Comparison of ENCODE assay signal across 8 mouse cellular contexts in the genomic region with DNA sequence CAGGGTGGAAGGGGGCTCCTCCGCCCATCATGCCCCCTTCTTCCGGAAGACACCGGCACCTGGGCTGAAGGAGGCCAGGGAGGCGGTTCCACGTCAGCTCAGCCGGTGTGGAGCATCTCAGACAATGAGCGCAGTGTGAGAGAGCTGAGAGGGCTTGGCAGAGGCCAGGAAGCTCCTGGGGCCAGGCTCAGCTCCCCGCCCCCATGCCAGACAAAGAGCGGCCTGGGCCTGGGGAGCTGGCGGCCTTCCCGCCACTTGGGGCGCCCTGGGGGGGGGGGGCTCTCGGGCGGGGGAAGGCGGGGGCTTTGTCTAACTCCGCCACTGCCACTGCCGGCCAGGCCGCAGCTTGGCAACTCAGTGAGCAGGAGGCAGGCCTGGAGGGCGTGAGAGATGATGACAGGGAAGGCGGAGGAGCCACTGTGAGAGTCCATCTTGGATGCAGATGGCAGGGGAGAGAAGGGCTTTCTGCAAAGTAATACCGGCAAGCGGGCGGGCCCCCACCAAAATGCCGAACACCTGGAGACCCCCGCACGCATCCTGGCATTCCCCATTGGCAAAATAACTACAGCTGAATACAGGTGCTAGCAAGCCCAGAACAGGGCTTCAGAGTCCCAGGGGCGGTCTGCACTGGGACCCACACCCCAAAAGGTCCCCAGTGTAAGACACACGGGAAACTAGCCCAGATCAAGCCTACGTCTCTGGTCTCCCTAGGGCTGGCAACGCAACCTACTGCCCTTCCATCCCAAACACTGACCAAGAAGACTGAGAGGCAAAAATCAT. TPM values are rescaled to one million over a fixed set of nuclear protein-coding genes. Genes with fewer than 3 reads are reported as not detected.
DNase-seq lines count a peak whose midpoint lies in the region; ATAC-seq and TF ChIP-seq lines count a peak whose summit lies in the region.

No protein-coding gene starts in this region.

- H3K9ac ChIP-seq in heart, embryonic 11.5 days (ENCODE audit: low read depth, low read length): peak overlapping the region; percentile 100
- peak overlapping the region; percentile 100 for H3K9ac ChIP-seq in kidney, embryonic 14.5 days (ENCODE audit: low read depth, low read length)
- peak overlapping the region; percentile 98 for H3K9ac ChIP-seq in liver, embryonic 12.5 days
- H3K9ac ChIP-seq in stomach, embryonic 14.5 days (replicated peaks; ENCODE audit: low read depth, low read length): peak overlapping the region; percentile 99

- H3K4me3 ChIP-seq in bone marrow, adult 2 months (replicated peaks; ENCODE audit: control insufficient read depth, low read depth, low read length): peak overlapping the region; percentile 57
- H3K4me3 ChIP-seq in embryonic fibroblast, embryonic 13.5 days (ENCODE audit: insufficient read depth, low read length): peak overlapping the region; percentile 85
- peak overlapping the region; percentile 97 for H3K4me3 ChIP-seq in heart, embryonic 11.5 days (ENCODE audit: low read depth, low read length)
- H3K4me3 ChIP-seq in kidney, embryonic 14.5 days (ENCODE audit: low read length): peak overlapping the region; percentile 96
- peak overlapping the region; percentile 96 for H3K4me3 ChIP-seq in liver, embryonic 12.5 days
- H3K4me3 ChIP-seq in stomach, embryonic 14.5 days (ENCODE audit: low read depth, low read length): peak overlapping the region; percentile 94

- H3K4me1 ChIP-seq in bone marrow, adult 2 months (ENCODE audit: control insufficient read depth, insufficient read depth, low read length): peaks cover 3% of the 10 kb centered on the region
- H3K4me1 ChIP-seq in embryonic fibroblast, embryonic 13.5 days (ENCODE audit: control insufficient read depth, insufficient read depth, low read length): peaks cover 9% of the 10 kb centered on the region; the same call in 1 of the 2 replicates
- H3K4me1 ChIP-seq in heart, embryonic 11.5 days (ENCODE audit: control insufficient read depth, insufficient read depth, low read length): peaks cover 20% of the 10 kb centered on the region
- H3K4me1 ChIP-seq in kidney, embryonic 14.5 days (ENCODE audit: control insufficient read depth, insufficient read depth, low read length): peaks cover 14% of the 10 kb centered on the region
- peaks cover 48% of the 10 kb centered on the region for H3K4me1 ChIP-seq in liver, embryonic 12.5 days
- H3K4me1 ChIP-seq in stomach, embryonic 14.5 days (ENCODE audit: control insufficient read depth, insufficient read depth, low read length): peaks cover 17% of the 10 kb centered on the region

- no peak for TF ChIP-seq CTCF in bone marrow, adult 2 months (IDR thresholded peaks at IDR 0.05; ENCODE audit: control insufficient read depth, insufficient read depth, low read length)
- TF ChIP-seq CTCF in embryonic fibroblast, embryonic 13.5 days (IDR thresholded peaks at IDR 0.05; ENCODE audit: borderline replicate concordance, insufficient read depth, low read length): no peak

- peak overlapping the region; percentile 36 for H3K27ac ChIP-seq in bone marrow, adult 2 months (ENCODE audit: control insufficient read depth, insufficient read depth, low read depth, low read length, poor library complexity)
- H3K27ac ChIP-seq in embryonic fibroblast, embryonic 13.5 days (ENCODE audit: insufficient read depth, low read length): peak overlapping the region; percentile 69
- H3K27ac ChIP-seq in heart, embryonic 11.5 days (ENCODE audit: low read depth, low read length): peak overlapping the region; percentile 98
- H3K27ac ChIP-seq in kidney, embryonic 14.5 days (ENCODE audit: low read depth, low read length): peak overlapping the region; percentile 99
- H3K27ac ChIP-seq in liver, embryonic 12.5 days: peak overlapping the region; percentile 93
- peak overlapping the region; percentile 99 for H3K27ac ChIP-seq in stomach, embryonic 14.5 days (ENCODE audit: low read length)

- H3K4me2 ChIP-seq in heart, embryonic 11.5 days: peak overlapping the region; percentile 97
- H3K4me2 ChIP-seq in kidney, embryonic 14.5 days (replicated peaks; ENCODE audit: low read depth, low read length): peak overlapping the region; percentile 79
- peak overlapping the region; percentile 96 for H3K4me2 ChIP-seq in liver, embryonic 12.5 days
- H3K4me2 ChIP-seq in stomach, embryonic 14.5 days (replicated peaks; ENCODE audit: low read depth, low read length): peak overlapping the region; percentile 96

- DNase-seq in B cell, adult 2 months: peak; percentile 64 to 65
- DNase-seq in naive thymus-derived CD4-positive, alpha-beta T cell, adult 2 months (ENCODE audit: low read depth): peak; percentile 69

- H3K27me3 ChIP-seq in heart, embryonic 11.5 days (ENCODE audit: control insufficient read depth, insufficient read depth, low read length): no peaks in the 10 kb centered on the region
- no peaks in the 10 kb centered on the region for H3K27me3 ChIP-seq in kidney, embryonic 14.5 days (ENCODE audit: control insufficient read depth, insufficient read depth, low read length)
- H3K27me3 ChIP-seq in liver, embryonic 12.5 days (replicated peaks): no peaks in the 10 kb centered on the region
- H3K27me3 ChIP-seq in stomach, embryonic 14.5 days (ENCODE audit: control insufficient read depth, insufficient read depth, low read length): no peaks in the 10 kb centered on the region

- WGBS in bone marrow, adult 2 months: 4% methylated on average over 30 of the region's 30 CpGs
- WGBS in heart, embryonic 11.5 days (ENCODE audit: insufficient replicate concordance): under 1% methylated on average over 27 of the region's 30 CpGs
- WGBS in kidney, embryonic 14.5 days: under 1% methylated on average over 30 of the region's 30 CpGs
- WGBS in liver, embryonic 12.5 days (ENCODE audit: insufficient replicate concordance): 8% methylated on average over 30 of the region's 30 CpGs
- WGBS in stomach, embryonic 14.5 days: 1% methylated on average over 30 of the region's 30 CpGs

- no peak; the same call in 1 of the 2 replicates for TF ChIP-seq POLR2A in bone marrow, adult 2 months (IDR thresholded peaks at IDR 0.05; ENCODE audit: borderline replicate concordance, control insufficient read depth, low read depth, low read length)
- TF ChIP-seq POLR2A in embryonic fibroblast, embryonic 13.5 days (IDR thresholded peaks at IDR 0.05; ENCODE audit: low read depth, low read length): peak; percentile 90

- H3K36me3 ChIP-seq in heart, embryonic 11.5 days (ENCODE audit: control insufficient read depth, insufficient read depth, low read length): peaks cover 13% of the 10 kb centered on the region
- H3K36me3 ChIP-seq in kidney, embryonic 14.5 days (ENCODE audit: control insufficient read depth, insufficient read depth, low read length): peaks cover 25% of the 10 kb centered on the region
- H3K36me3 ChIP-seq in liver, embryonic 12.5 days: peaks cover 37% of the 10 kb centered on the region
- H3K36me3 ChIP-seq in stomach, embryonic 14.5 days (ENCODE audit: control insufficient read depth, insufficient read depth, low read length): peaks cover 22% of the 10 kb centered on the region

- no peaks in the 10 kb centered on the region for H3K9me3 ChIP-seq in heart, embryonic 11.5 days (replicated peaks; ENCODE audit: control insufficient read depth, low read length)
- H3K9me3 ChIP-seq in kidney, embryonic 14.5 days (ENCODE audit: control insufficient read depth, low read length): no peaks in the 10 kb centered on the region
- H3K9me3 ChIP-seq in liver, embryonic 12.5 days (replicated peaks): no peaks in the 10 kb centered on the region
- H3K9me3 ChIP-seq in stomach, embryonic 14.5 days (ENCODE audit: control insufficient read depth, low read depth, low read length): no peaks in the 10 kb centered on the region

- peak; percentile 81 for ATAC-seq in heart, embryonic 11.5 days (replicated peaks; ENCODE audit: insufficient number of reproducible peaks, low FRiP score, low TSS enrichment)
- ATAC-seq in kidney, embryonic 14.5 days (ENCODE audit: low FRiP score, low TSS enrichment): peak; percentile 88
- peak; percentile 64 for ATAC-seq in liver, embryonic 12.5 days
- peak; percentile 89 for ATAC-seq in stomach, embryonic 14.5 days (ENCODE audit: insufficient number of reproducible peaks, insufficient read depth, low FRiP score, low read depth)

RNA-seq across cellular contexts. Expression of gene Cdk2ap1, which starts 10.6 kb away (rescaled TPM):
- polyA plus RNA-seq in bone marrow, adult 2 months (2011; ENCODE audit: insufficient read depth, insufficient read length, low replicate concordance, missing spikeins): 35.9 and 43.9 TPM in 2 replicates
- 179 and 242 TPM in 2 replicates for polyA plus RNA-seq in embryonic fibroblast, embryonic 13.5 days (2011; ENCODE audit: insufficient read length, low read depth, missing spikeins)
- 94.3 and 96.8 TPM in 2 replicates for polyA plus RNA-seq in heart, embryonic 11.5 days (2014; fragmentation: Nextera tagmentation; extraction: Ambion mirVana)
- polyA plus RNA-seq in kidney, embryonic 14.5 days (2014; fragmentation: Nextera tagmentation; extraction: Ambion mirVana): 62.3 and 87.0 TPM in 2 replicates
- polyA plus RNA-seq in liver, embryonic 12.5 days (2016; fragmentation: Nextera tagmentation; extraction: Ambion mirVana): 91.0 and 104 TPM in 2 replicates
- polyA plus RNA-seq in stomach, embryonic 14.5 days (2014; fragmentation: Nextera tagmentation; extraction: Ambion mirVana): 50.8 and 53.7 TPM in 2 replicates

RNA-seq across cellular contexts. Expression of gene 2810006K23Rik, which starts 24.4 kb away (rescaled TPM):
- 3.1 and 6.3 TPM in 2 replicates for polyA plus RNA-seq in bone marrow, adult 2 months (2011; ENCODE audit: insufficient read depth, insufficient read length, low replicate concordance, missing spikeins)
- 11.8 and 12.9 TPM in 2 replicates for polyA plus RNA-seq in embryonic fibroblast, embryonic 13.5 days (2011; ENCODE audit: insufficient read length, low read depth, missing spikeins)
- polyA plus RNA-seq in heart, embryonic 11.5 days (2014; fragmentation: Nextera tagmentation; extraction: Ambion mirVana): 14.8 and 19.1 TPM in 2 replicates
- 12.5 and 13.2 TPM in 2 replicates for polyA plus RNA-seq in kidney, embryonic 14.5 days (2014; fragmentation: Nextera tagmentation; extraction: Ambion mirVana)
- 10.2 and 10.5 TPM in 2 replicates for polyA plus RNA-seq in liver, embryonic 12.5 days (2016; fragmentation: Nextera tagmentation; extraction: Ambion mirVana)
- 9.1 and 10.8 TPM in 2 replicates for polyA plus RNA-seq in stomach, embryonic 14.5 days (2014; fragmentation: Nextera tagmentation; extraction: Ambion mirVana)

RNA-seq across cellular contexts. Expression of gene Mphosph9, which starts 24.6 kb away (rescaled TPM):
- polyA plus RNA-seq in bone marrow, adult 2 months (2011; ENCODE audit: insufficient read depth, insufficient read length, low replicate concordance, missing spikeins): 7.1 and 10.3 TPM in 2 replicates
- 9.4 and 15.0 TPM in 2 replicates for polyA plus RNA-seq in embryonic fibroblast, embryonic 13.5 days (2011; ENCODE audit: insufficient read length, low read depth, missing spikeins)
- polyA plus RNA-seq in heart, embryonic 11.5 days (2014; fragmentation: Nextera tagmentation; extraction: Ambion mirVana): 11.5 and 15.5 TPM in 2 replicates
- polyA plus RNA-seq in kidney, embryonic 14.5 days (2014; fragmentation: Nextera tagmentation; extraction: Ambion mirVana): 11.8 and 20.8 TPM in 2 replicates
- polyA plus RNA-seq in liver, embryonic 12.5 days (2016; fragmentation: Nextera tagmentation; extraction: Ambion mirVana): 8.5 and 8.7 TPM in 2 replicates
- 18.3 and 20.2 TPM in 2 replicates for polyA plus RNA-seq in stomach, embryonic 14.5 days (2014; fragmentation: Nextera tagmentation; extraction: Ambion mirVana)

Comparison
In these comparisons a context has a peak if more than half of its experiments do, and no peak if none do; other contexts are left out.
1. Peak in every context shown above with its lines: DNase-seq, ATAC-seq, H3K4me3 ChIP-seq and H3K27ac ChIP-seq.
2. H3K27ac ChIP-seq: peak in every context shown above with its lines; median percentile 99 in kidney, embryonic 14.5 days; 99 in stomach, embryonic 14.5 days; 98 in heart, embryonic 11.5 days; 93 in liver, embryonic 12.5 days; 69 in embryonic fibroblast, embryonic 13.5 days; 36 in bone marrow, adult 2 months.